Mouse (Mus musculus) heart, adult 2 months (tissue): ENCODE results near the gene Cdkl4. TPM values are rescaled to one million over a fixed set of nuclear protein-coding genes. Genes with fewer than 3 reads are reported as not detected.

ENCODE experiments used
- DNase-seq, 2 experiments: peaks; one replicate each; pipeline ENCODE4 v3.0.0; 2021
- H3K27ac ChIP-seq: fragments of 200-600 bp; 2 replicates; pipeline ENCODE4 v1.8.1; 2022
- H3K27me3 ChIP-seq: fragments of 200-500 bp; 2 replicates; pipeline ENCODE4 v1.6.1; 2012; ENCODE audit warnings: mild to moderate bottlenecking, low read length, inconsistent platforms, mixed read lengths; ENCODE audit not compliant: control insufficient read depth, insufficient read depth
- H3K36me3 ChIP-seq: fragments of 200-500 bp; 2 replicates; pipeline ENCODE4 v1.6.1; 2012; ENCODE audit warnings: low read length, inconsistent platforms; ENCODE audit not compliant: control insufficient read depth, insufficient read depth
- H3K4me1 ChIP-seq: fragments of 200-500 bp; 2 replicates; pipeline ENCODE4 v1.6.1; 2011; ENCODE audit warnings: low read length; ENCODE audit not compliant: control insufficient read depth, insufficient read depth
- H3K4me3 ChIP-seq: fragments of 200-600 bp; 2 replicates; pipeline ENCODE4 v1.8.1; 2022
- H3K79me2 ChIP-seq: fragments of 200-500 bp; replicated peaks from 2 replicates; pipeline ENCODE4 v1.6.1; 2012; ENCODE audit warnings: mild to moderate bottlenecking, inconsistent platforms, low read length, moderate library complexity, mixed read lengths; ENCODE audit not compliant: control insufficient read depth, insufficient read depth
- H3K9ac ChIP-seq: fragments of 200-500 bp; 2 replicates; pipeline ENCODE4 v1.6.1; 2012; ENCODE audit warnings: low read depth, mild to moderate bottlenecking, control low read depth, inconsistent platforms, low read length, mixed read lengths
- CTCF ChIP-seq: fragments of 200-600 bp; IDR thresholded peaks from 2 replicates; pipeline ENCODE4 v1.8.1; 2022; ENCODE audit warnings: antibody characterized with exemption, mild to moderate bottlenecking, moderate library complexity
- EP300 ChIP-seq: fragments of 200-500 bp; IDR thresholded peaks from 2 replicates; pipeline ENCODE4 v1.6.1; 2011; ENCODE audit warnings: low read depth, low read length, control low read depth; ENCODE audit not compliant: insufficient read depth
- POLR2A ChIP-seq: fragments of 200-500 bp; IDR thresholded peaks from 2 replicates; pipeline ENCODE4 v1.6.1; 2011; ENCODE audit warnings: mild to moderate bottlenecking, low read depth, low read length, control low read depth; ENCODE audit not compliant: insufficient read depth
- whole genome bisulfite sequencing: fragments of 180-500 bp; shearing (Covaris S2); methylation state at CpG from one replicate; pipeline ENCODE4 v1.1.7; 2018; 5-methylcytosine and 5-hydroxymethylcytosine counted together
- intact Hi-C: fragments of 180-260 bp; cut with DNase I; formaldehyde crosslinking; loops from one replicate; pipeline ENCODE4 v1.15.1; 2025
- long read RNA-seq: library from polyadenylated mRNA; stranded (forward); transcript quantifications from one replicate; pipeline ENCODE4 v2.0.0, GENCODE M21; 2021
- polyA plus RNA-seq: library from polyadenylated mRNA; depleted of rRNA; stranded (reverse); fragments of >200 nt; gene quantifications from 2 replicates; pipeline ENCODE4 v1.2.3, GENCODE M21; 2012; rRNA removed
- total RNA-seq, 2 experiments: library from RNA; stranded (reverse); gene quantifications; 2 replicates each; pipeline ENCODE4 v1.2.3; 2021

The Cdkl4 gene
- under 1 TPM in 1 of 2 experiments, not detected in 1; 0.18 TPM for total RNA-seq
- polyA plus RNA-seq, result 0.18 TPM in 1 of 2 replicates, not detected in the other
- long read RNA-seq, result 0 reads

GRCm38 (mm10) chr17:80577639-80578038, at the start of gene Cdkl4:
Gene Cdkl4, minus strand, starts transcription at chr17:80577813.
- H3K79me2 ChIP-seq, result no peaks in the 10 kb centered on the region
- no peak within 1 kb of the TSS for H3K9ac ChIP-seq

GRCm38 (mm10) chr17:80624979-80625378, 47.4 kb upstream of the Cdkl4 start:
- Histone ChIP-seq H3K27me3 (no peaks in the 10 kb centered on the region), H3K36me3 (no peaks in the 10 kb centered on the region), H3K4me1 (no peaks in the 10 kb centered on the region), H3K27ac (no peak overlapping the region), H3K9ac (no peak overlapping the region), H3K4me3 (no peak overlapping the region), H3K79me2 (no peaks in the 10 kb centered on the region)
- TF ChIP-seq POLR2A (no peak), CTCF (no peak), EP300 (no peak)
- DNase-seq, result no peak
- intact Hi-C loops, result loop anchor here (5.0 to 10.0 kb wide), 3 partner anchors 187 to 442 kb away; partner anchors contain the start of gene Thumpd2

More at GRCm38 (mm10) chr17:80577639-80578038, at the start of gene Cdkl4:
- intact Hi-C loops, result no loop called here
- Histone ChIP-seq H3K27me3 (no peaks in the 10 kb centered on the region), H3K27ac (no peak within 1 kb of the TSS), H3K36me3 (no peaks in the 10 kb centered on the region), H3K4me1 (no peaks in the 10 kb centered on the region), H3K4me3 (no peak within 1 kb of the TSS)
- no peak for DNase-seq
- TF ChIP-seq POLR2A (no peak), CTCF (no peak)
- WGBS, result 70% methylated on average over 15 of the region's 15 CpGs

GRCm38 (mm10) chr17:80621691-80622090, 44.1 kb upstream of the Cdkl4 start:
- Histone ChIP-seq H3K36me3 (no peaks in the 10 kb centered on the region), H3K27me3 (no peaks in the 10 kb centered on the region), H3K27ac (no peak overlapping the region), H3K4me1 (no peaks in the 10 kb centered on the region), H3K9ac (no peak overlapping the region), H3K79me2 (no peaks in the 10 kb centered on the region), H3K4me3 (no peak overlapping the region)
- intact Hi-C loops, result loop anchor here (1.0 to 10.0 kb wide), 4 partner anchors 191 to 446 kb away; partner anchors contain the start of gene Thumpd2
- 72% methylated on average over 4 of the region's 4 CpGs for WGBS
- no peak for DNase-seq
- TF ChIP-seq EP300, result no peak
- no peak for TF ChIP-seq CTCF
- no peak for TF ChIP-seq POLR2A

GRCm38 (mm10) chr17:80620786-80621423, 43.3 kb upstream of the Cdkl4 start:
- Histone ChIP-seq H3K27ac (no peak overlapping the region), H3K79me2 (no peaks in the 10 kb centered on the region), H3K4me1 (no peaks in the 10 kb centered on the region), H3K36me3 (no peaks in the 10 kb centered on the region), H3K4me3 (no peak overlapping the region), H3K27me3 (no peaks in the 10 kb centered on the region), H3K9ac (no peak overlapping the region)
- no peak for TF ChIP-seq POLR2A
- peak; percentile 56; the same call in 1 of the 2 replicates for TF ChIP-seq EP300
- TF ChIP-seq CTCF, result peak; percentile 89
- peak; percentile 50 to 75 for DNase-seq
- intact Hi-C loops, result loop anchor here (1.0 to 10.0 kb wide), 4 partner anchors 191 to 446 kb away; partner anchors contain the start of gene Thumpd2
- WGBS, result 46% methylated on average over 5 of the region's 5 CpGs

GRCm38 (mm10) chr17:80619556-80619955, 41.9 kb upstream of the Cdkl4 start:
- H3K4me3 ChIP-seq, result no peak overlapping the region
- no peak overlapping the region for H3K27ac ChIP-seq
- H3K9ac ChIP-seq, result no peak overlapping the region
- no peaks in the 10 kb centered on the region for H3K79me2 ChIP-seq
- no peak for DNase-seq
- intact Hi-C loops, result no loop called here
- H3K27me3 ChIP-seq, result no peaks in the 10 kb centered on the region
- H3K4me1 ChIP-seq, result no peaks in the 10 kb centered on the region
- no peaks in the 10 kb centered on the region for H3K36me3 ChIP-seq
- 85% methylated on average over 13 of the region's 13 CpGs for WGBS
- no peak for TF ChIP-seq CTCF
- no peak for TF ChIP-seq EP300
- no peak for TF ChIP-seq POLR2A

GRCm38 (mm10) chr17:80618890-80619289, 41.3 kb upstream of the Cdkl4 start:
- intact Hi-C loops, result no loop called here
- 90% methylated on average over 5 of the region's 5 CpGs for WGBS
- no peaks in the 10 kb centered on the region for H3K4me1 ChIP-seq
- TF ChIP-seq CTCF (no peak), POLR2A (no peak), EP300 (no peak)
- no peak for DNase-seq
- H3K36me3 ChIP-seq, result no peaks in the 10 kb centered on the region
- H3K9ac ChIP-seq, result no peak overlapping the region
- no peak overlapping the region for H3K27ac ChIP-seq
- H3K4me3 ChIP-seq, result no peak overlapping the region
- no peaks in the 10 kb centered on the region for H3K27me3 ChIP-seq
- H3K79me2 ChIP-seq, result no peaks in the 10 kb centered on the region
